Mouse (Mus musculus) megakaryocyte, embryonic 14.5 days (primary cell): ENCODE results near the gene 4930451I11Rik.

Source experiments
- FLI1 ChIP-seq: IDR thresholded peaks from 2 replicates; pipeline ENCODE4 v1.6.1; 2012; ENCODE audit warnings: low read length, inconsistent platforms, mixed read lengths
- GATA1 ChIP-seq: IDR thresholded peaks from 3 replicates; pipeline ENCODE4 v1.6.1; 2012; ENCODE audit warnings: mixed read lengths, low read length, inconsistent platforms, borderline replicate concordance

DNA sequence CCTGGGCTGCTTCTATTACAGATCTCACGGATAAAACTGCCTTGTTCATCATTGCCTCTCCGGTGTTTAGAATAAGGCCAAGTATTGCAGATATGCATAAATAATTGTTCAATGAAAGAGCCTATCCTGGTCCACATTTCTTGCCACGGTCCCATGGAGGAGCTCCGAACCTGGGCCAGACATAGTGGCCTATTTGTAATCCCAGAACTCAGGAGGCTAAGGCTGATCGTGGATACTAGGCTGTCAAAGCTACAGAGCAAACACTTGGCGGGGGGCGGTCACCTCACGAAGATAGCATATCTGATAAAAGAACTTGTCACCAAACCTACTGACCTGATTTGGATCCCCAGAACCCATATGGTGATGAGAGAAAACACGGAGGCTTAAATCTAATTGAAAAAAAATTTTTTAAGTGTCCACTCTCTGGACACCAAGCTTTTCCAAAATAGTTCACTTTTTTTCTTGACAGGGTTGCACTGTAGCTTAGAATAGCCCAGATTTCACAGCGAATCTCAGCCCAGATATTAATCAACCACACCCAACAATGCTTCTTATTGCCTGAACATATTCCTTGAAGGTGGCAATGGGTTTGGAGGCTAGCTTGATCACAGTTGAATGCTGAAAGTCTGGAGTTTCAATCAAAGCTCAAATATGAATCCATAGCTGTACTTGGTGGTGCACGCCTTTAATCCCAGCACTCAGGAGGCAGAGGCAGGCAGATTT lies 38.6 kb downstream of the 4930451I11Rik start:
- TF ChIP-seq GATA1, result no peak
- TF ChIP-seq FLI1, result no peak
